Comparison of ENCODE assay signal across 14 mouse cellular contexts in the genomic region with DNA sequence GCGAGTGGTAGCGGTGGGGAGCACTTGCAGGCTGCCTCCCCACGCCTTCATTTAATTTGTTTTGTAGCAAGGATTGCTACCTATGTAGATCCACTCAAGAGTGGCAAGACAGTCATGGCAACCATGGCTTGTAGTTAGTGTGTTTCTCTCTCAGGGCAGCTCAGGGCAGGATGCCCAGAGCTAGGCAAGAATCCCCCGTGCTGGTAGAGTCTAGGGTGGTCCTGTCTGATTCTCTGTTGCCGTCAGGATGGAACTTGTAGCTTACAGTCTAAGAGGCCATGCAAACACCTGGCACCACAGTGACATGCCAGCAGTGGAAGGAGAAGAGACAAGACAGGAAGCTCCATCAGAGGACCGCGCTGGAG. TPM values are rescaled to one million over a fixed set of nuclear protein-coding genes. Genes with fewer than 3 reads are reported as not detected.
DNase-seq lines count a peak whose midpoint lies in the region; ATAC-seq and TF ChIP-seq lines count a peak whose summit lies in the region.
"Had no signal": no experiment of that assay in that cellular context is flagged by ENCODE, and none has a peak within 500 bp of the region (broad histone marks: within the 10 kb centered on the region; RNA-seq: fewer than 3 reads in every experiment).

No protein-coding gene starts in this region.

- H3K36me3 ChIP-seq in forebrain, postnatal 0 days (ENCODE audit: insufficient read depth): no peaks in the 10 kb centered on the region
- no peaks in the 10 kb centered on the region for H3K36me3 ChIP-seq in forebrain, embryonic 15.5 days
- H3K36me3 ChIP-seq in E14TG2a.4 (ENCODE audit: insufficient read depth, low read length): no peaks in the 10 kb centered on the region
- H3K36me3 ChIP-seq in embryonic facial prominence, embryonic 14.5 days (ENCODE audit: control insufficient read depth, insufficient read depth, low read length): no peaks in the 10 kb centered on the region
- H3K36me3 ChIP-seq in midbrain, embryonic 13.5 days: no peaks in the 10 kb centered on the region
- H3K36me3 ChIP-seq: embryonic facial prominence, embryonic 15.5 days had no signal

- ATAC-seq in forebrain, postnatal 0 days: peak; percentile 71
- no peak; the same call in 1 of the 2 replicates for ATAC-seq in forebrain, embryonic 15.5 days (replicated peaks)
- ATAC-seq in embryonic facial prominence, embryonic 14.5 days (ENCODE audit: low read depth): no peak
- peak; percentile 54; the same call in 1 of the 2 replicates for ATAC-seq in midbrain, embryonic 13.5 days

- no peak overlapping the region for H3K4me2 ChIP-seq in forebrain, postnatal 0 days (ENCODE audit: low read depth)
- H3K4me2 ChIP-seq in forebrain, embryonic 15.5 days (replicated peaks): no peak overlapping the region
- H3K4me2 ChIP-seq in embryonic facial prominence, embryonic 14.5 days (ENCODE audit: low read depth, low read length): no peak overlapping the region
- no peak overlapping the region for H3K4me2 ChIP-seq in midbrain, embryonic 13.5 days (replicated peaks)
- H3K4me2 ChIP-seq: embryonic facial prominence, embryonic 15.5 days had no signal

- intact Hi-C loops in left cerebral cortex, postnatal 36 days (cut with DNase I): no loop called here

- H3K4me1 ChIP-seq in forebrain, postnatal 0 days (ENCODE audit: insufficient read depth): peaks cover under 1% of the 10 kb centered on the region; the same call in 1 of the 2 replicates
- H3K4me1 ChIP-seq in forebrain, embryonic 15.5 days: peaks cover 11% of the 10 kb centered on the region
- peaks cover 54% of the 10 kb centered on the region for H3K4me1 ChIP-seq in E14TG2a.4 (replicated peaks; ENCODE audit: low read depth, low read length)
- H3K4me1 ChIP-seq in embryonic facial prominence, embryonic 14.5 days (ENCODE audit: control insufficient read depth, insufficient read depth, low read length): peaks cover 19% of the 10 kb centered on the region
- peaks cover 11% of the 10 kb centered on the region for H3K4me1 ChIP-seq in midbrain, embryonic 13.5 days (replicated peaks)

- no peak overlapping the region for H3K9ac ChIP-seq in forebrain, postnatal 0 days
- no peak overlapping the region for H3K9ac ChIP-seq in forebrain, embryonic 15.5 days (replicated peaks)
- H3K9ac ChIP-seq in embryonic facial prominence, embryonic 14.5 days (ENCODE audit: low read depth, low read length): no peak overlapping the region
- no peak overlapping the region for H3K9ac ChIP-seq in midbrain, embryonic 13.5 days (replicated peaks)
- H3K9ac ChIP-seq: embryonic facial prominence, embryonic 15.5 days had no signal

- H3K4me3 ChIP-seq in forebrain, postnatal 0 days (ENCODE audit: low read depth, low read length): no peak overlapping the region
- H3K4me3 ChIP-seq in forebrain, embryonic 15.5 days: no peak overlapping the region
- peak overlapping the region; percentile 35; the same call in 1 of the 2 replicates for H3K4me3 ChIP-seq in E14TG2a.4 (replicated peaks; ENCODE audit: low read length)
- no peak overlapping the region for H3K4me3 ChIP-seq in embryonic facial prominence, embryonic 14.5 days (ENCODE audit: low read depth, low read length)
- H3K4me3 ChIP-seq in midbrain, embryonic 13.5 days (replicated peaks): no peak overlapping the region
- H3K4me3 ChIP-seq: embryonic facial prominence, embryonic 15.5 days; gastrocnemius, adult 2 months had no signal

- TF ChIP-seq CTCF in forebrain, postnatal 0 days (IDR thresholded peaks at IDR 0.05; ENCODE audit: low read depth): no peak
- TF ChIP-seq CTCF in E14TG2a.4 (conservative IDR thresholded peaks at IDR 0.05; ENCODE audit: low read length): no peak

- no peak for DNase-seq in forebrain, postnatal 0 days
- DNase-seq in embryonic facial prominence, embryonic 14.5 days (ENCODE audit: low spot score): no peak
- no peak for DNase-seq in retina, embryonic 14.5 days (ENCODE audit: low spot score)
- DNase-seq in spleen, postnatal 10 days (ENCODE audit: low spot score in 2 of 2): no peak
- DNase-seq in left cerebral cortex, postnatal 36 days (ENCODE audit: low spot score in 2 of 2): no peak
- DNase-seq: adrenal gland, postnatal 36 days; B cell, adult 2 months; lung, adult 18-20 months; lung, postnatal 36 days had no signal

- no peak overlapping the region for H3K27ac ChIP-seq in forebrain, postnatal 0 days (ENCODE audit: low read depth, low read length)
- H3K27ac ChIP-seq in forebrain, embryonic 15.5 days (replicated peaks): no peak overlapping the region
- H3K27ac ChIP-seq in embryonic facial prominence, embryonic 14.5 days (replicated peaks; ENCODE audit: low read depth, low read length): peak overlapping the region; percentile 61; the same call in 1 of the 2 replicates
- 0 out of 2 replicates have a peak overlapping the region, but pooled peaks have one; percentile 4 for H3K27ac ChIP-seq in midbrain, embryonic 13.5 days

- no peaks in the 10 kb centered on the region for H3K9me3 ChIP-seq in forebrain, postnatal 0 days (ENCODE audit: low read length)
- no peaks in the 10 kb centered on the region for H3K9me3 ChIP-seq in forebrain, embryonic 15.5 days
- H3K9me3 ChIP-seq in E14TG2a.4 (ENCODE audit: low read length): no peaks in the 10 kb centered on the region
- no peaks in the 10 kb centered on the region for H3K9me3 ChIP-seq in embryonic facial prominence, embryonic 14.5 days (ENCODE audit: control insufficient read depth, low read length)
- no peaks in the 10 kb centered on the region for H3K9me3 ChIP-seq in midbrain, embryonic 13.5 days
- H3K9me3 ChIP-seq: embryonic facial prominence, embryonic 15.5 days had no signal

- 50% methylated on average over 7 of the region's 7 CpGs for WGBS in forebrain, postnatal 0 days
- 47% methylated on average over 7 of the region's 7 CpGs for WGBS in forebrain, embryonic 15.5 days
- WGBS in embryonic facial prominence, embryonic 14.5 days: 66% methylated on average over 7 of the region's 7 CpGs
- 47% methylated on average over 7 of the region's 7 CpGs for WGBS in midbrain, embryonic 13.5 days

- H3K27me3 ChIP-seq in forebrain, postnatal 0 days (ENCODE audit: insufficient read depth, low read length): no peaks in the 10 kb centered on the region
- H3K27me3 ChIP-seq in forebrain, embryonic 15.5 days: no peaks in the 10 kb centered on the region
- H3K27me3 ChIP-seq in E14TG2a.4 (ENCODE audit: insufficient read depth, low read length): no peaks in the 10 kb centered on the region
- H3K27me3 ChIP-seq in embryonic facial prominence, embryonic 14.5 days (replicated peaks; ENCODE audit: control insufficient read depth, insufficient read depth, low read length): no peaks in the 10 kb centered on the region
- no peaks in the 10 kb centered on the region for H3K27me3 ChIP-seq in midbrain, embryonic 13.5 days
- H3K27me3 ChIP-seq: embryonic facial prominence, embryonic 15.5 days had no signal

RNA-seq across cellular contexts. Expression of a gene that starts 32.1 kb away (rescaled TPM):
- total RNA-seq in forebrain, postnatal 0 days (2014; rRNA removed): 21.2 and 30.0 TPM in 2 replicates
- 8.9 and 13.1 TPM in 2 replicates for polyA plus RNA-seq in forebrain, postnatal 0 days (2015; fragmentation: Nextera tagmentation; extraction: Ambion mirVana)
- 6.5 and 8.4 TPM in 2 replicates for polyA plus RNA-seq in forebrain, embryonic 15.5 days (2015; fragmentation: Nextera tagmentation; extraction: Ambion mirVana)
- polyA plus RNA-seq in embryonic facial prominence, embryonic 14.5 days (2014; fragmentation: Nextera tagmentation; extraction: Ambion mirVana): 13.4 and 16.0 TPM in 2 replicates
- 6.2 and 8.4 TPM in 2 replicates for polyA plus RNA-seq in midbrain, embryonic 13.5 days (2015; fragmentation: Nextera tagmentation; extraction: Ambion mirVana)
- 10 to 100 TPM; 15.4 to 18.6 TPM for total RNA-seq in left cerebral cortex, postnatal 36 days (2021)

Comparison
In these comparisons a context has a peak if more than half of its experiments do, and no peak if none do; other contexts are left out.
1. ATAC-seq: peak in forebrain, postnatal 0 days (single experiment) and midbrain, embryonic 13.5 days (single experiment); none in forebrain, embryonic 15.5 days (single experiment) and embryonic facial prominence, embryonic 14.5 days (single experiment).
2. H3K27ac ChIP-seq: peak in embryonic facial prominence, embryonic 14.5 days (single experiment) and midbrain, embryonic 13.5 days (single experiment); none in forebrain, postnatal 0 days (single experiment) and forebrain, embryonic 15.5 days (single experiment).